Mouse (Mus musculus) liver, embryonic 13.5 days (tissue): Measurements from ENCODE around the gene Ttc21b. TPM values are rescaled to one million over a fixed set of nuclear protein-coding genes. Genes with fewer than 3 reads are reported as not detected.
"Not testable (repeated sequence)": the region's sequence is repeated elsewhere in the genome, so short reads cannot be mapped to it uniquely, and the experiment has no call there.

Experiments
- ATAC-seq: fragments of 200-750 bp; cut with Nextera tagmentation; 2 replicates; pipeline ENCODE4 v1.8.0; 2017; ENCODE audit warnings: low read depth, mild to moderate bottlenecking, moderate number of reproducible peaks, moderate library complexity
- DNase-seq: peaks from one replicate; pipeline ENCODE4 v3.0.0; 2022
- H3K27ac ChIP-seq: fragments of 300-500 bp; sonication (generic); 2 replicates; pipeline ENCODE4 v1.5.1; 2015; ENCODE audit warnings: moderate library complexity, mild to moderate bottlenecking, inconsistent platforms
- H3K27me3 ChIP-seq: fragments of 300-500 bp; sonication (generic); 2 replicates; pipeline ENCODE4 v1.6.1; 2015; ENCODE audit warnings: mild to moderate bottlenecking, inconsistent platforms
- H3K36me3 ChIP-seq: fragments of 300-500 bp; sonication (generic); 2 replicates; pipeline ENCODE4 v1.6.1; 2015; ENCODE audit warnings: mild to moderate bottlenecking, inconsistent platforms
- H3K4me1 ChIP-seq: fragments of 300-500 bp; sonication (generic); replicated peaks from 2 replicates; pipeline ENCODE4 v1.6.1; 2015; ENCODE audit warnings: inconsistent platforms
- H3K4me2 ChIP-seq: fragments of 300-500 bp; sonication (generic); 2 replicates; pipeline ENCODE4 v1.6.1; 2015; ENCODE audit warnings: inconsistent platforms, mild to moderate bottlenecking, moderate library complexity
- H3K4me3 ChIP-seq: fragments of 300-500 bp; sonication (generic); replicated peaks from 2 replicates; pipeline ENCODE4 v1.5.1; 2015; ENCODE audit warnings: mild to moderate bottlenecking, inconsistent platforms
- H3K9ac ChIP-seq: fragments of 300-500 bp; sonication (generic); 2 replicates; pipeline ENCODE4 v1.6.1; 2015; ENCODE audit warnings: mild to moderate bottlenecking, inconsistent platforms
- H3K9me3 ChIP-seq: fragments of 300-500 bp; sonication (generic); replicated peaks from 2 replicates; pipeline ENCODE4 v1.6.1; 2016; ENCODE audit warnings: inconsistent platforms
- WGBS: fragments of 180-500 bp; shearing (Covaris S2); methylation state at CpG from one replicate; pipeline ENCODE4 v1.1.7; 2015; ENCODE audit not compliant: insufficient replicate concordance; 5-methylcytosine and 5-hydroxymethylcytosine counted together
- polyA plus RNA-seq: library from polyadenylated mRNA; unstranded; fragments of >200 nt; fragmentation: Nextera tagmentation; extraction: Ambion mirVana; gene quantifications from 2 replicates; pipeline ENCODE4 v1.2.1, GENCODE M21; 2015

The Ttc21b gene
- polyA plus RNA-seq, 1 experiment from 2014 or later, result 1.7 TPM

DNA sequence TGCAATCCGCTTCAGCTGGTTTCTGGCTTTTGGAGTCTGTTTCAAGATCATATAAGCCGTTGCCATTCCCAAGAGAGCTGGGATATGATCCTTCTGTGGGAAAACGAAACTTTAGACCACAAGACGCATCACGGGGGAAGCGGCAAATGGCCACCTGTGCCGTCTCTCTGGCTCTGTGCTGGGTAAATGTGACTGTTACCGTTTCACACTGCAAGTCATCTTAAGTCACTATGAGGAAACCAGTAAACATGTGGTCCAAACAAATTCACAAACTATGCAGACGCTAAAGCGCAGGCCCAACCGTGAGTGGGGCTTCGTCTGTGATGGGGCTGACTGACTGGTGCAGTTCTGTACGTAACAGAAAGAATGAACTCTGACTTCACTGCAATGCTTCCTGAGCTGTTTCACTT is 64.7 kb downstream of the Ttc21b start:
- H3K4me1 ChIP-seq, result no peaks in the 10 kb centered on the region
- H3K36me3 ChIP-seq, result no peaks in the 10 kb centered on the region
- no peak overlapping the region for H3K9ac ChIP-seq
- WGBS, result 72% methylated on average over 13 of the region's 13 CpGs
- ATAC-seq (no peak), DNase-seq (no peak)
- no peak overlapping the region for H3K4me3 ChIP-seq
- no peaks in the 10 kb centered on the region for H3K27me3 ChIP-seq
- H3K9me3 ChIP-seq, result no peaks in the 10 kb centered on the region
- no peak overlapping the region for H3K4me2 ChIP-seq
- H3K27ac ChIP-seq, result no peak overlapping the region

DNA sequence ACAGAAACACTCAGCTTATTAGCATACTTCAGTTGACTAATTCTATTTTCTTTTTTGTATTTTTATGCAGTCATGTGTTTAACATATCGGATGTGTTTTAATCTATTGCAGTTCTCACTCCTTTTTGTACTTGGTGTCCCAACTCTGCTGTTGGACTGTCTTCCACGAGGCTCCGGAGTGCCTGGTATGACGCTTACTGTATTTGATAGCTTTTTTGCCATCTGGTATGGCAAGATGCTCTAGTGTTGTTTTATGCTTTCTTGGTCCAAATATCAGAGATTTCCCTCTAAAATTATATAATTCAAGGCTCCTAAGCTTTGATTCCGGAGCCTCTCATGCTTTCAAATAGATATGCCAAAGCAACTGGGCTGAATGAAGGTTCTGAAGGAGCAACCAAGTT is 66.3 kb downstream of the Ttc21b start:
- Histone ChIP-seq H3K27me3 (no peaks in the 10 kb centered on the region), H3K9ac (no peak overlapping the region), H3K4me1 (no peaks in the 10 kb centered on the region), H3K27ac (no peak overlapping the region), H3K4me3 (no peak overlapping the region), H3K36me3 (no peaks in the 10 kb centered on the region), H3K9me3 (no peaks in the 10 kb centered on the region), H3K4me2 (no peak overlapping the region)
- ATAC-seq (no peak), DNase-seq (no peak)
- 77% methylated on average over 5 of the region's 5 CpGs for WGBS

- not testable (repeated sequence) for ATAC-seq, H3K36me3 ChIP-seq, DNase-seq, H3K27me3 ChIP-seq, H3K9me3 ChIP-seq, H3K27ac ChIP-seq, H3K4me1 ChIP-seq, H3K4me3 ChIP-seq, H3K4me2 ChIP-seq, H3K9ac ChIP-seq
- WGBS, result 89% methylated on average over 12 of the region's 12 CpGs
Observed at GRCm38 (mm10) chr2:66189197-66189596, 67.2 kb downstream of the Ttc21b start.

DNA sequence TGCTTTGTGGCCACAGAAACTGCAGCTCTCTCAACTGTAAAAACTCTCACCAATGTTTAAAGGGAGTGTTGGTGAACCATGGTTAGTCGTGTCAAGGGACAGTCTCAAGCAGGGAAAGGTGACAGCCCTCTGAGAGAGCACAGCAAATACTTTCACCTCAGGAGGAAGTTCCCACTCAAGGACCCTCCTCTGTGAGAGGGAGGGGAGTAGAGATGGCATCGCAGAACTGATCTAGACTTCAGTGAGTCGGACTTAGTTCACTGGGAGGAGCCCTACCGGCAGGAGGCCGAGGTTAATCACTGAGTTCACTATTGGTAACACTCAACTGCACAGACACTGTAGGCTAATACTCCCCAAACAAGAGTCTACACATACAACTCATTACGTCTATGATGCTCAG is 68.9 kb downstream of the Ttc21b start:
- 67% methylated on average over 6 of the region's 6 CpGs for WGBS

GRCm38 (mm10) chr2:66184431-66185164 is 71.8 kb downstream of the Ttc21b start:
- ATAC-seq (no peak), DNase-seq (no peak)
- Histone ChIP-seq H3K4me1 (no peaks in the 10 kb centered on the region), H3K27ac (no peak overlapping the region), H3K36me3 (no peaks in the 10 kb centered on the region), H3K27me3 (no peaks in the 10 kb centered on the region), H3K4me3 (no peak overlapping the region), H3K9ac (no peak overlapping the region), H3K4me2 (no peak overlapping the region), H3K9me3 (no peaks in the 10 kb centered on the region)
- 62% methylated on average over 7 of the region's 7 CpGs for WGBS

More for the DNA sequence above, 68.9 kb downstream of the Ttc21b start:
- no peaks in the 10 kb centered on the region for H3K9me3 ChIP-seq
- H3K4me3 ChIP-seq, result no peak overlapping the region
- no peak overlapping the region for H3K9ac ChIP-seq
- H3K4me1 ChIP-seq, result no peaks in the 10 kb centered on the region
- no peak overlapping the region for H3K4me2 ChIP-seq
- no peak overlapping the region for H3K27ac ChIP-seq
- no peaks in the 10 kb centered on the region for H3K27me3 ChIP-seq
- no peak for DNase-seq
- no peaks in the 10 kb centered on the region for H3K36me3 ChIP-seq
- ATAC-seq, result no peak

DNA sequence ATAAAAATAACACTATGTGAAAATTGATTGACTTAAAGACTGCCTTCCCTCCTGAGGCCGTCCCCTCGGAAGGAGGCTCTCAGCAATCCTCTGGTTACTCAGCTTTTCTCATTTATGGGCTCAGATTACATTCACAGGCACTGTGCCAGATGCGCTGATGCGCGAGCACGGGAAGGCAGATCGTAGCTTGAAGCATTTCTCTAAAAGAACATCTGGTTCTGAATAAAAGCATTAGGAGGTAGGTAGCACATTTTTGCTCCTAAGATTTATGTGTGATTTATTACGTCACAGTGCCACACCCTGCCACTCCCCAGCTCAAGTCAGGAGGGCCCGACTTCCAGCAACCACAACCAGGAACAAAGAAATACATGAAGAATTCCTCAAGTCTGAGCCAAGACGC is 76.1 kb downstream of the Ttc21b start:
- ATAC-seq (no peak), DNase-seq (no peak)
- 73% methylated on average over 10 of the region's 10 CpGs for WGBS
- no peak overlapping the region for H3K4me3 ChIP-seq
- H3K4me2 ChIP-seq, result no peak overlapping the region
- H3K9ac ChIP-seq, result no peak overlapping the region
- H3K27me3 ChIP-seq, result no peaks in the 10 kb centered on the region
- no peaks in the 10 kb centered on the region for H3K9me3 ChIP-seq
- no peaks in the 10 kb centered on the region for H3K4me1 ChIP-seq
- no peak overlapping the region for H3K27ac ChIP-seq
- H3K36me3 ChIP-seq, result no peaks in the 10 kb centered on the region

GRCm38 (mm10) chr2:66179782-66180181 is 76.6 kb downstream of the Ttc21b start:
- ATAC-seq (no peak), DNase-seq (no peak)
- Histone ChIP-seq H3K9ac (no peak overlapping the region), H3K4me1 (no peaks in the 10 kb centered on the region), H3K9me3 (no peaks in the 10 kb centered on the region), H3K4me2 (no peak overlapping the region), H3K4me3 (no peak overlapping the region), H3K36me3 (no peaks in the 10 kb centered on the region), H3K27ac (no peak overlapping the region), H3K27me3 (no peaks in the 10 kb centered on the region)
- WGBS, result 45% methylated on average over 10 of the region's 10 CpGs

DNA sequence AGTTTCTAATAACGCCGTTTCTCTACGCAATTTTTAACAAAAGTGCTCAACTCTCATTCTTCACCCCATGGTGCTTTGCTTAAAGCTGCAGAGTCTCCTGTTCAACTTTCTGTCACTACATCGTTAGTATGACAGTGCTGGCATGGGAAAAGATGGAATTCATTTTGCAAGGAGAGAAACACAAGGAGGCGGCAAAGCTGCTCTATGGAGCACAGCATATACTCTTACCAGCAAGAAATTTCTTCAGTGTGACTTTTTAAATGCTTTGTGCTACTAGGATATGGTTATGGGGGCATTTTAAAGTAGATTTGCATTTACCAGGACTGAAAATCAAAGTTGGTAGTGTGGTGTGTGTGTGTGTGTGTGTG is 77.6 kb downstream of the Ttc21b start:
- Histone ChIP-seq H3K4me1 (no peaks in the 10 kb centered on the region), H3K9me3 (no peaks in the 10 kb centered on the region), H3K27ac (no peak overlapping the region), H3K4me2 (no peak overlapping the region), H3K4me3 (no peak overlapping the region), H3K36me3 (no peaks in the 10 kb centered on the region), H3K27me3 (no peaks in the 10 kb centered on the region), H3K9ac (no peak overlapping the region)
- DNase-seq (no peak), ATAC-seq (no peak)
- WGBS, result 83% methylated on average over 5 of the region's 5 CpGs

GRCm38 (mm10) chr2:66177886-66178847 is 78.2 kb downstream of the Ttc21b start:
- Histone ChIP-seq H3K27me3 (no peaks in the 10 kb centered on the region), H3K4me1 (no peaks in the 10 kb centered on the region), H3K4me2 (no peak overlapping the region), H3K9me3 (no peaks in the 10 kb centered on the region), H3K36me3 (no peaks in the 10 kb centered on the region), H3K9ac (no peak overlapping the region), H3K27ac (no peak overlapping the region), H3K4me3 (no peak overlapping the region)
- DNase-seq (no peak), ATAC-seq (no peak)
- 68% methylated on average over 9 of the region's 9 CpGs for WGBS

DNA sequence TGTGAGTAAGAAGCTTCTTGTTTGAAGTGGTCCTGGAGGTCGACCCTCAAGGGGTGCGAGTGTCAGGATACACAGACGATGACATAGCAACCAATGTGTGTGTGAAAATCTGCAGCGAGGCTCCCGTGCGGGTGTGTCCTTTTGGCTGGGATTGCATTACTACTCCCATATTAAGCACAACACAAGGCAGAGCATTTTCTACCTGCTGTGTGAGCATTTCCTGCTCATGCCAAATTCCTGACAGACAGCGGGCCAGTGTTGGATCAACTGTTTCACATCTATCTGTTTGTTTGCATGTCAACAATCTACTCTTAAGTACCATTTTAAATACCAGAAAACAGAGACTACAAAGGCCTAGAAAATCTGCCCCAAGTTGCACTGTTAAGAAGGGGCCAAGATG is 79.4 kb downstream of the Ttc21b start:
- no peak for DNase-seq
- no peaks in the 10 kb centered on the region for H3K36me3 ChIP-seq
- H3K4me1 ChIP-seq, result no peaks in the 10 kb centered on the region
- no peak for ATAC-seq
- H3K27ac ChIP-seq, result no peak overlapping the region
- WGBS, result 80% methylated on average over 7 of the region's 7 CpGs
- H3K4me3 ChIP-seq, result no peak overlapping the region
- H3K9me3 ChIP-seq, result no peaks in the 10 kb centered on the region
- no peaks in the 10 kb centered on the region for H3K27me3 ChIP-seq
- H3K4me2 ChIP-seq, result no peak overlapping the region
- H3K9ac ChIP-seq, result no peak overlapping the region

GRCm38 (mm10) chr2:66173134-66173533 is 83.3 kb downstream of the Ttc21b start:
- Histone ChIP-seq H3K36me3 (no peaks in the 10 kb centered on the region), H3K27me3 (no peaks in the 10 kb centered on the region), H3K9ac (no peak overlapping the region), H3K9me3 (no peaks in the 10 kb centered on the region), H3K4me3 (no peak overlapping the region), H3K27ac (no peak overlapping the region), H3K4me1 (no peaks in the 10 kb centered on the region), H3K4me2 (no peak overlapping the region)
- 74% methylated on average over 5 of the region's 5 CpGs for WGBS
- DNase-seq, result no peak
- ATAC-seq, result no peak
